Mouse (Mus musculus): ENCODE data around the gene Fggy.

GRCm38 (mm10) chr4:95634903-95635302, 77.6 kb downstream of the Fggy start:
- TF ChIP-seq POLR2A (IDR thresholded peaks at IDR 0.05; ENCODE audit: borderline replicate concordance, low read depth, low read length) = no peak
- no peak for TF ChIP-seq CTCF (IDR thresholded peaks at IDR 0.05; ENCODE audit: low read depth, low read length)
